Mouse (Mus musculus): Measurements from ENCODE around the gene Mycbpap. TPM values are rescaled to one million over a fixed set of nuclear protein-coding genes. Genes with fewer than 3 reads are reported as not detected.
A peak's percentile ranks its signal among the peaks of the same experiment; 100 is the strongest.

The Mycbpap gene
- polyA plus RNA-seq, 1 experiment from 2014 or later, result 0.13 TPM

- H3K4me1 ChIP-seq (ENCODE audit: insufficient read depth), result no peaks in the 10 kb centered on the region
- no peak for DNase-seq
- no peaks in the 10 kb centered on the region for H3K36me3 ChIP-seq (replicated peaks; ENCODE audit: insufficient read depth, low read length)
- H3K9ac ChIP-seq (replicated peaks), result no peak overlapping the region
- peak; percentile 76 for ATAC-seq
- TF ChIP-seq CTCF (IDR thresholded peaks at IDR 0.05; ENCODE audit: low read depth) (no peak), EP300 (IDR thresholded peaks at IDR 0.05; ENCODE audit: low read depth) (no peak)
- no peak overlapping the region for H3K4me3 ChIP-seq (ENCODE audit: low read depth, low read length)
- 0 out of 2 replicates have a peak, but pooled peaks cover 4% of the 10 kb centered on the region for H3K27me3 ChIP-seq (ENCODE audit: insufficient read depth, low read length)
- 70% methylated on average over 3 of the region's 3 CpGs for WGBS (ENCODE audit: insufficient replicate concordance)
- no peaks in the 10 kb centered on the region for H3K9me3 ChIP-seq (ENCODE audit: low read length)
- H3K27ac ChIP-seq (ENCODE audit: low read depth), result no peak overlapping the region
- H3K4me2 ChIP-seq (ENCODE audit: low read depth, low read length), result peak overlapping the region; percentile 19
Measured at GRCm38 (mm10) chr11:94456347-94456746, 65.2 kb downstream of the Mycbpap start.

GRCm38 (mm10) chr11:94455161-94455820 is 66.3 kb downstream of the Mycbpap start:
- H3K4me3 ChIP-seq (ENCODE audit: low read depth, low read length), result no peak overlapping the region
- WGBS (ENCODE audit: insufficient replicate concordance), result 72% methylated on average over 10 of the region's 10 CpGs
- ATAC-seq (no peak), DNase-seq (no peak)
- H3K27ac ChIP-seq (ENCODE audit: low read depth), result no peak overlapping the region
- no peaks in the 10 kb centered on the region for H3K4me1 ChIP-seq (ENCODE audit: insufficient read depth)
- H3K27me3 ChIP-seq (ENCODE audit: insufficient read depth, low read length), result 0 out of 2 replicates have a peak, but pooled peaks cover 4% of the 10 kb centered on the region
- H3K36me3 ChIP-seq (replicated peaks; ENCODE audit: insufficient read depth, low read length), result no peaks in the 10 kb centered on the region
- peak overlapping the region; percentile 19 for H3K4me2 ChIP-seq (ENCODE audit: low read depth, low read length)
- no peaks in the 10 kb centered on the region for H3K9me3 ChIP-seq (ENCODE audit: low read length)
- H3K9ac ChIP-seq (replicated peaks), result no peak overlapping the region
- no peak for TF ChIP-seq CTCF (IDR thresholded peaks at IDR 0.05; ENCODE audit: low read depth)
- no peak for TF ChIP-seq EP300 (IDR thresholded peaks at IDR 0.05; ENCODE audit: low read depth)

- no peaks in the 10 kb centered on the region for H3K36me3 ChIP-seq (replicated peaks; ENCODE audit: insufficient read depth, low read length)
Measured at GRCm38 (mm10) chr11:94454756-94455155, 66.8 kb downstream of the Mycbpap start.

More at GRCm38 (mm10) chr11:94454756-94455155, 66.8 kb downstream of the Mycbpap start:
- H3K27ac ChIP-seq (ENCODE audit: low read depth), result no peak overlapping the region
- WGBS (ENCODE audit: insufficient replicate concordance), result 64% methylated on average over 5 of the region's 5 CpGs
- no peaks in the 10 kb centered on the region for H3K4me1 ChIP-seq (ENCODE audit: insufficient read depth)
- no peak overlapping the region for H3K4me3 ChIP-seq (ENCODE audit: low read depth, low read length)
- H3K9ac ChIP-seq (replicated peaks), result no peak overlapping the region
- TF ChIP-seq EP300 (IDR thresholded peaks at IDR 0.05; ENCODE audit: low read depth) (no peak), CTCF (IDR thresholded peaks at IDR 0.05; ENCODE audit: low read depth) (no peak)
- 0 out of 2 replicates have a peak, but pooled peaks cover 4% of the 10 kb centered on the region for H3K27me3 ChIP-seq (ENCODE audit: insufficient read depth, low read length)
- no peaks in the 10 kb centered on the region for H3K9me3 ChIP-seq (ENCODE audit: low read length)
- H3K4me2 ChIP-seq (ENCODE audit: low read depth, low read length), result no peak overlapping the region
- no peak for DNase-seq
- no peak for ATAC-seq

Other genes starting within 250 kb of the Mycbpap start
- 0.42 and 0.43 TPM in 2 replicates for gene Gm21885, start 239.9 kb downstream of the Mycbpap start, polyA plus RNA-seq (2015; fragmentation: Nextera tagmentation; extraction: Ambion mirVana)
- 35.8 and 36.5 TPM in 2 replicates for gene Luc7l3, start 199.8 kb downstream of the Mycbpap start, polyA plus RNA-seq (2015; fragmentation: Nextera tagmentation; extraction: Ambion mirVana)
- 8.5 and 9.5 TPM in 2 replicates for gene Ankrd40, start 193.7 kb downstream of the Mycbpap start, polyA plus RNA-seq (2015; fragmentation: Nextera tagmentation; extraction: Ambion mirVana)
- 6.7 and 8.3 TPM in 2 replicates for gene Abcc3, start 128.7 kb downstream of the Mycbpap start, polyA plus RNA-seq (2015; fragmentation: Nextera tagmentation; extraction: Ambion mirVana)
- 0.14 and 0.29 TPM in 2 replicates for gene Cacna1g, start 47.5 kb downstream of the Mycbpap start, polyA plus RNA-seq (2015; fragmentation: Nextera tagmentation; extraction: Ambion mirVana)
- not detected in 2 replicates for gene Spata20, start 35.6 kb downstream of the Mycbpap start, polyA plus RNA-seq (2015; fragmentation: Nextera tagmentation; extraction: Ambion mirVana)
- gene Epn3, start 21.8 kb downstream of the Mycbpap start, polyA plus RNA-seq (2015; fragmentation: Nextera tagmentation; extraction: Ambion mirVana), result 0.21 and 0.22 TPM in 2 replicates
- gene Rsad1, start 27.5 kb upstream of the Mycbpap start, polyA plus RNA-seq (2015; fragmentation: Nextera tagmentation; extraction: Ambion mirVana), result 1.7 and 1.9 TPM in 2 replicates
- 0.14 TPM in 2 replicates for gene Chad, start 43.3 kb upstream of the Mycbpap start, polyA plus RNA-seq (2015; fragmentation: Nextera tagmentation; extraction: Ambion mirVana)
- 4.2 and 4.4 TPM in 2 replicates for gene Acsf2, start 80.1 kb upstream of the Mycbpap start, polyA plus RNA-seq (2015; fragmentation: Nextera tagmentation; extraction: Ambion mirVana)
- gene Lrrc59, start 108.0 kb upstream of the Mycbpap start, polyA plus RNA-seq (2015; fragmentation: Nextera tagmentation; extraction: Ambion mirVana), result 51.7 and 57.0 TPM in 2 replicates
- 73.2 and 81.4 TPM in 2 replicates for gene Mrpl27, start 132.0 kb upstream of the Mycbpap start, polyA plus RNA-seq (2015; fragmentation: Nextera tagmentation; extraction: Ambion mirVana)
- gene Eme1, start 132.2 kb upstream of the Mycbpap start, polyA plus RNA-seq (2015; fragmentation: Nextera tagmentation; extraction: Ambion mirVana), result 4.5 and 4.9 TPM in 2 replicates
- 2.7 and 2.9 TPM in 2 replicates for gene Xylt2, start 155.8 kb upstream of the Mycbpap start, polyA plus RNA-seq (2015; fragmentation: Nextera tagmentation; extraction: Ambion mirVana)
- gene Gm11541, start 182.8 kb upstream of the Mycbpap start, polyA plus RNA-seq (2015; fragmentation: Nextera tagmentation; extraction: Ambion mirVana), result not detected in 2 replicates
- gene Cdc34b, start 220.0 kb upstream of the Mycbpap start, polyA plus RNA-seq (2015; fragmentation: Nextera tagmentation; extraction: Ambion mirVana), result 0.09 TPM in 1 of 2 replicates, not detected in the other

All from liver, postnatal 0 days (tissue).